Mouse (Mus musculus) left cerebral cortex, adult 9 months (tissue): ENCODE measurements around the gene Rab3il1.
A peak's percentile ranks its signal among the peaks of the same experiment; 100 is the strongest.

Experiments used
- DNase-seq, 2 experiments: peaks; one replicate each; pipeline ENCODE4 v3.0.0; 2022; ENCODE audit warnings: low spot score in 2 of 2

Rab3il1 gene

GRCm38 (mm10) chr19:10040866-10041387, 39.5 kb downstream of the Rab3il1 start:
- DNase-seq = no peak

GRCm38 (mm10) chr19:10041388-10042148, 40.1 kb downstream of the Rab3il1 start, which contains the start of gene Fads3:
Fads3 (plus strand) TSS chr19:10041569.
- peak in 1 of 2 experiments; percentile 78 for DNase-seq

DNA sequence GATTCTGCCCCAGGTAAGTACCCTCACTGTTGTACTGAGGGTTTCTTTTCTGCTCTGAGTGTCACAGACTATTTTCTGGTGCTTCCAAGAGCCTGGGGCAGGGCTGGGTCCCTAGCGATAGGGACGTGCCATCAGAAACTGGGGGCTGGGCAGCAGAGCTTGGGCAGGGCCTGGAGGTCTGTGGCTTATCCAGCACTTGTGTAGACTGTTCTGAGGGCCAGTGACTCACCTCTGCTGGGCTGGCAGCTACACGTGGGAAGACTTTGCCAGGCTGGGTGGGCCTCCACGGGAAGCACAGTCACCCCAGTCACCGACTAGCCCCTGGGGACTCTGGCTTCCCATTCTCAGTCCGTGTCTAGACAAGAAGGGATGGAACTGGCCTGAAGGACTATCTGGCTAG, 40.8 kb downstream of the Rab3il1 start:
- peak in 1 of 2 experiments; percentile 16 for DNase-seq

DNA sequence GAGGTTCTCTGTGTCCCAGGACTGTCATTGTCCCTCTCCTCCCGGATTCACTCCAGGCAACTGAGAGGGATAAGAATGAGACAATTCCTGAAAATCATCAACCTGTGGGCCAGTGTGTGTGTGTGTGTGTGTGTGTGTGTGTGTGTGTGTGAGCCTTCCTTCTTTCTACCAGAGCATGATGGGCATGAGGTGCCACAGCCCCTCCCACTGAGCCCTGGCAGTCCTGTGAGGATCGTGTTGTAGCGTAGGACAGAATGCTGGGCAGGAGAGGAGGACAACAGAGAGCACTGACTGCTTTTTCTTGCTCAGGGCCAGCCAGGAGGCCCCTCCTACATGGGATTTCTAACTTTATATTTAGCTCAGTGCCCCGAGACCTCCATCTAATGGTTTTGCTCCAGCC, 41.3 kb downstream of the Rab3il1 start:
- DNase-seq = no peak

GRCm38 (mm10) chr19:10043643-10044042, 42.2 kb downstream of the Rab3il1 start:
- DNase-seq = no peak

DNA sequence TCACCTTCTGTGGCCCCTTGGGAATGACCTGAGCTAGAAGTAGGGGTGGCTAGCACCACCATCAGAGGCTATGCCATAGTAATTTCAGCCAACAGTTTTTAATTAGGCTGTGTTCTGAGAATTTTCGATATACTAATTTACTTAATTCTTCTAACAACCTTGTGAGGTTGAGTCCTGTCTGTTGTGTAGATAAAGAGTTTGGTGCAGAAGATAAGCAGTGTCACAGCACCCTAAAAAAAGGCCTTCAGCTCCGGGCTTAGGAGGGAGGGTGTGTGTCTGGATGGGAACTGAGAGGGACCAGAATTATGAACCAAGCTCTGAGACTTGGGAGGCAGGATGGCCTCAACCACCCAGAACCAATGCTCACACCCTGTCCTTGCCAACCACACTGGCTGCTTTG, 44.2 kb downstream of the Rab3il1 start:
- DNase-seq = no peak

DNA sequence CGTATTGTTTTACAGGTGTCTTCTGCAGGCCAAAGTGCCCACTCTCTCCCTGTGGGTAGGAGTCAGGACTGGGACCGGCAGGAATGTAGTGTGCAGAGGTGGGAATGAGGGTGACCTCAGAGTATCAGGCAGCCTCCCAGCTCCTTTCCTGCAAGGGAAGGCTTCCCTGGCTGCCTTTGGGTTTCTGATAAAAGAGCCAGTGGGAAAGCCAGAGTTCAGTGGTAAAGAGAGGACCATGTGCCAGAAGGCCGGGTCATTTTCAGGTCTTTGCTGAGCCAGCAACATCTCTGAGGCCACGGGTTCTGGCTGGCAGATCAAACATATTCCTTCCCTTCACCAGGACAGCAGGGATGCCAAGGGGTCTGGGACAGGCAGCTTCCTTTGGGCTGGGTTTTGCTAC, 44.9 kb downstream of the Rab3il1 start:
- no peak for DNase-seq

DNA sequence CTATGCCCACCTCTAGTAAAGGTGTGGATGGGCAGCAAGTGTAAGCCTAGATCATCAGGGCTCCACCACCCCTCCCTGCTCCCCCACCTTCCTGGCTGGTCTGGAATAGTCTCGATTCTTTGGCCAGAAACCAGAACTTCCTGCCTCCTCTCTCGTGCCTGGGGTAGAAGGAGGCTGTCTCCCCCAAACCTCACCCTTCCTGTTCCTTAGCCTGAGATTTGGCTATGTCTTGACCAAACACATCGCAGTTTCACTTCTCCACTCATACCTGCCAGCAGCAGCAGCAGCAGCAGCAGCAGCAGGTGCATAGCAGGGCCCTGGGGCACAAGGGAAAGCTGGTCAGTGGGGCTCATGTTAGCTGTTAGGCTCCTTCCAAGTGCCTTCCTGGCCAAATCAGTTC, 45.5 kb downstream of the Rab3il1 start:
- DNase-seq = no peak

DNA sequence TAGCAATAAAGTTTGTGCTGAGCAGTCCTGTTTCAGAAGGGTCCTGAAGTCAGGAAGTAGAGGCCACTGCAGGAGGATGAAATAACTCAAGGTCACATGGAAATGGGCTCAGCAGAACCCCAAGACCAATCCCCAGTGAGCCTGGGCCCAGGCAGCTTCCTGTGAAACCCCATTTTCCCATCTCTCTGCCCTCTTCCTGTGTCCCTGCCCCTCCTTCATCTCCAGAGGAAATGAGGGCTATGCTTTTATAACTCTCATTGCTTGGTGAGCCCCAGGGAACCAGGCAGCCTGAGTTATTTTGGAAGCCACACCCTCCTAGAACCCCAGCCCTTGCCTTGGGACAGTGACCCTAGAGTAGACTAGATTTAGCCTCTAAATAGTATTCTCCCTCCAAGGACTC, 48.1 kb downstream of the Rab3il1 start:
- DNase-seq = no peak

DNA sequence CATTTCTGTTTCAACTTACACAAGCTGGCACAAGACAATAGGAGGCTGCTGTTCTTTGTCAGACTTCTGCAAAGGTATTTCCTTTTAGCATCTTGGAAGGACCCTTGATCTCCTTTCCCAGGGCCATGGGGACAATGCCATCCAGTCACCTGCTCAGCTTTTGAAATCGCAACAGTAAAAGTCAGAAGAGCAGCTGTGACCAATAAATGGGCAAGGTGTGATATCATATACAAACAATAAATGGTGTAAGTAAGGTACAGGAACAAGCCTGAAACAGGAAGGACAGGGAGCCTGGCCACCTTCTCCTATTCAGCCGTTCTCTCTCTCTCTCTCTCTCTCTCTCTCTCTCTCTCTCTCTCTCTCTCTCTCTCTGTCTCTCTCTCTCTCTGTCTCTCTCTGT, 49.0 kb downstream of the Rab3il1 start:
- DNase-seq = no peak

DNA sequence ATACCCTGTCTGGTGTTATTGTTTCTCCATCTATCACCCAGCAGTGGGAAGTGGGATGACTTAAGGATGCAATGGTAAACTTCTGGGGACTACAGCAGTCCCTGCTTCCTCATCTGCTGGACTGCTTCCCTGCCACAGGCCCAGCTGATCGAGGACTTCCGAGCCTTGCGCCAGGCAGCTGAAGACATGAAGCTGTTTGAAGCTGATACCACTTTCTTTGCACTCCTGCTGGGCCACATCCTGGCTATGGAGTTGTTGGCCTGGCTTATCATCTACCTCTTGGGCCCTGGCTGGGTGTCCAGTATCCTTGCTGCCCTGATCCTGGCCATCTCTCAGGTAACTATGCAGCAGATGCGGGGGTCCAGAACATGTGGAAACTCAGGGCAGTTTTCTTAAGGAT, 51.2 kb downstream of the Rab3il1 start:
- no peak for DNase-seq

DNA sequence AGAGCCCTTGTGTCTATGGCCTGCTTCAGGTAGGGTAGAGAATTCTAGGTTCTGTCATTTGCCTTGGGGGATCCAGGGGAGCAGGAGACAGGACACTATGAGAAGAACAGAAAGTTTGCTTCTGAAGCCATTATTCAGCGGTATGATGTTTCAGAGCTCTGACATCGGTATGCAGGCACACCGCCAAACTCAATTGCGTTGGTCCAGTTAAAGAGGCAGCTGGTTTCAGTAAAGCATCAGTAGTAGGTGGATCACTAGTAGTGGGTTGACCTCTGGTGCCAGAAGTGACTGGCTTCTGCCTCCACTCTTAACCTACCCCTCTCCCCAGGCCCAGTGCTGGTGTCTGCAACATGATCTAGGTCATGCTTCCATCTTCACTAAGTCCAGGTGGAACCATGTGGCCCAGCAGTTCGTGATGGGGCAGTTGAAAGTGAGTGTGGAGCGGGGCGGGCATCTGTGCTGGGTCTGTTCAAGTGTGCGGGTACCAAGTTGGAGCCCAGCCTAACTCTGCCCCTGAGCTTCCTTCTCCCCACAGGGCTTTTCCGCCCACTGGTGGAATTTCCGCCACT, 52.3 kb downstream of the Rab3il1 start:
- DNase-seq = no peak

- DNase-seq = no peak
These were observed 53.0 kb downstream of the Rab3il1 start for GRCm38 (mm10) chr19:10054361-10055075.

GRCm38 (mm10) chr19:10055261-10055660, 53.8 kb downstream of the Rab3il1 start:
- no peak for DNase-seq

GRCm38 (mm10) chr19:10055783-10056660, 54.6 kb downstream of the Rab3il1 start:
- DNase-seq = no peak

- no peak for DNase-seq
These were observed 55.2 kb downstream of the Rab3il1 start for GRCm38 (mm10) chr19:10056686-10057085.

DNA sequence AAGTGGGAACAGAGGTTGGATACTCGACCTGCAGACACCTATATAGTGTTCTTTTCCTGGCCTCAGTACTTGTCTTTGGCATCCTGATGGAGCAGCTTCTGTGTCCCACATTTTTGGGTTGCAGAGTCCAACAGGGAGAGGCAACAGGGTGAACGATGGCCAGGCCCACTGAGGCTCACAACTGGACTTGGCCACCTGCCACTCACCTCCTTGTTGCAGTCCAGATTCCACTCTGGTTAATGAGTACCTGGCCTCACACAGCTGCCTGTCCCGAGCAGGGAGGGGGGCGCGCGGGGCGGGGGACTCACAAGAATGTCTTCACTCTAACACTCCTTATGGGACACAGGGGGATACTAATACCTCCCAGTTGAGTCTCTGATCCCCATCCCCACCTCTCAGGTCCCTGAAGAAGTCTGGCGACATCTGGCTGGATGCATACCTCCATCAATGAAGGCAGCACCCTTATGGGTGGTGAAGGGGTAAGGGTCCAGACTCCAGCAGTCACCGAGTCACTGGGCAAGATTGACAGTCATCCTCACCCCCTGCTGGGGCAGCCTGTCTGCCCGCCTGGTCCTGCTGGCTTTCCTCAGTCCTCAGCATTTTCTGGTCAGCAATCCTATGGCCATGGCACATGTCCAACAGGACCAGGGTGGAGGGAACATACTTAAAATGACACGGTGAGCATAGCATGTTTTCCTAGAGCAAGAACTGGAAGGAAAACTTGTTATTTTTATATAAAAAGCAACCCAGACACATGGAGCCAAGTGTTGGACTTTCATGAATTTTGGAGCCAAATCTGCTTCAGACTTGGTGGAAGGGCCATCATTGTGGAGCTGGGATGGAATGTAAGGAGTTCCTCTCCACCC, 56.2 kb downstream of the Rab3il1 start:
- no peak for DNase-seq

DNA sequence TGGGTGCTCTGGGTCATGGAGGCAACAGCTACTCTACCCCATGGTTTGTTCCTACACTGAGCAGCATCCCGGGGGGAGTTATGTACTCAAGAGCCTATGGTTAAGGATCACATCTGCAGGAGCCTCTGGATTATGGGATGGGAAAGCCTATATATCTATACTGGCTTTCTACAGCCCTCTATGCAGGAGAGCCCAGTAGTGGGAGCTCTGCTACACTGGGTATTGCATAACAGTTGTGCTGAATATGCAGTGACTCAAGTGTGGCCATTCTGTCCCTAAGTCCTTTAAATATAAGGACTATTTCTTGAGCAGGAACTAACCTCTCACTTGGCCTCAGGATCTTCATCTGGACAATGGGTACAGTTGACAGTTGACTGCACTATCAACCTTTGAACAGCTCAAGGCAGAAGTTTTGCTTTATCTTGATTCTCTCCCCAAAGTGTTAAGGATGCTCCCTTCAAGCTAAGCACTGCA, 56.9 kb downstream of the Rab3il1 start:
- no peak for DNase-seq

- DNase-seq = no peak
These were observed 57.5 kb downstream of the Rab3il1 start for GRCm38 (mm10) chr19:10058876-10059427.

DNA sequence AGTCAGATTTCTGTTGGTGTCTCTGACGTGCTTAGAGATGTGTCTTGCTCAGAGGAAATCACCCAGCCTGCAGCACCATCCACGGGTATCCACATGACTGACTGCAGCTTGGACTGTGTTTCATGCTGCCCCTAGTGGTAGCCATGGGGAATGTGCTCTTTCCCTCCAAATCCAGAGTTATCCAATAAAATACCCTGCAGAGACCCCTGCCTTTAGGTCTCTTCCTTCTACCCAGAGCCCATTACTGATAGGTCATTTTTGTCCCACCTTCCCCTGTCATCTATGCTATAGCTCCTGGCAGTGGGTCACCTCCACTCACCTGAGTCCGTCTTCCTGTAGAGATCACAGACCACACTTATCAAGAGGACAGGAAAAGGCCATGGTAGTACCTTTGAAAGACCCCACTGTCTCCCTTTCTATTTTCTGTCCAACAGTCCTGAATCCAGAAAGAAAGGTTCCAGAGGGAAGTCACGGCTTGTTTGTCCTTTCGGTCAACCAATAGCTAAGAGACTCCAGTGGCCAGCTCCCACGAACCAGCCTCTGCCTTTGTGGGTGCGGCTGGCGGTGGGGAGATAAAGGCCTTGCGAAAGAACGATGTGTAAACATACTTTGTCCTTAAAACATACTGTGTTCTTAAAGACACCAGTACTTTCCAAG, 58.6 kb downstream of the Rab3il1 start:
- peak in 1 of 2 experiments; percentile 55 for DNase-seq
